Mouse (Mus musculus) urinary bladder, adult 18-20 months (tissue): ENCODE measurements around the gene Slc22a28.
"Not testable (repeated sequence)": the region's sequence is repeated elsewhere in the genome, so short reads cannot be mapped to it uniquely, and the experiment has no call there.

ENCODE experiments used
- DNase-seq, 2 experiments: peaks; one replicate each; pipeline ENCODE4 v3.0.0; 2022; ENCODE audit warnings: low spot score in 2 of 2, mixed read lengths in 2 of 2

Gene Slc22a28

GRCm38 (mm10) chr19:8131881-8132280, at the start of gene Slc22a28:
Gene Slc22a28, minus strand, starts transcription at chr19:8131982.
- DNase-seq, result not testable (repeated sequence)

DNA sequence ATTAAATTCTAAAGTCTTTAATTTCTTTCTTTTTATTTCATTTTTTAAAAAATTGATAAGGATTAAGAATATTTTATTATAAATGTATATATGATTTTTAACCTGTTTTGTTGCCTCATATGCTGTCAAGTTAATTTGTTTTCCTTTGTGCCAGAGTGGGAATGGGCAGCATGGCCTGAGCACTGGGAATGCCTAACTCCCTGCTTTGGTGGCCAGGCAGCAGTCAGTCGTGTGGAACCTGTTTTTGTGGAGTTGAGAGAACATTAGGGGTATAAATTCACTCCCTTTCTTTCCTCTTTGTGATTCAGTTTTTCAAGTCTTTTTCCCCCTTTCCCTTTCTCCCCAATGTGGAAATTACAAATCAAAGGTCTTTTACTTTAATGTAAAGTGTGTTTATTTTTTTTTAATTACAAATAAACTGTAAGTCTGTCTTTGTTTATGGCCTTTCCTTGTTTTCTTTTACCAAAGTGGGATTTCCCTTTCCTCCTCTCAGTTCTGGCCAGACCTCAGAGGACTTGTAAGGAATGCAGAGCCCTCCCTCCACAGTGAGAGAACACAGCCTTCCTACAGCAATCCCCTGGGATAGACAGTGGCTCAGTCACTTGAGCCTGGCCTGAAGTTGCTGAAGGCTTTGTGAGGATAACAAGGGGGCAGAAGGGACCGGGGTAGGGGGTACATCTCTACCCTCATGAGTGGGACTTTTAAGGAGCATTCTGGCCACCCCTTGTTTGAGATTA, 17.2 kb upstream of the Slc22a28 start:
- DNase-seq, result no peak

DNA sequence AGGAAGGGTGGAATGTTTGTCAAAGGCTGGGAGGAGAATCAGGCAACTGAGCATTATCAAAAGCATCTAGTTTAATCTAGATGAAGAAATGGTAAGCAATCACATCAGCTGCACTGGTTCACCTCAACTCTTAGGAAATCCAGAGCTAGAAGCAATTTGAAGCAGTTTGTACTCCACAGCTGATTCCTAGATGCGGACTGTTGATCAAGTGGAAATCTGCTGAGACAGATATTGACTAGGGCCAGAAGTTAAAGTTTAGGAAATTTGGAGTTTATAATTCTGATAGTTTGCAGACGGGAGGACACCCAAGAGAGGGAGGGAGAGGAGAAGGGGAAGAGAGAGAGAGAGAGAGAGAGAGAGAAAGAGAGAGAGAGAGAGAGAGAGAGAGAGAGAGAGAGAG, 10.9 kb upstream of the Slc22a28 start:
- DNase-seq, result not testable (repeated sequence)

- not testable (repeated sequence) for DNase-seq
Observed at GRCm38 (mm10) chr19:8134127-8134841, 2.5 kb upstream of the Slc22a28 start.

- DNase-seq, result no peak
Observed at GRCm38 (mm10) chr19:8019904-8020349, 111.9 kb downstream of the Slc22a28 start.

DNA sequence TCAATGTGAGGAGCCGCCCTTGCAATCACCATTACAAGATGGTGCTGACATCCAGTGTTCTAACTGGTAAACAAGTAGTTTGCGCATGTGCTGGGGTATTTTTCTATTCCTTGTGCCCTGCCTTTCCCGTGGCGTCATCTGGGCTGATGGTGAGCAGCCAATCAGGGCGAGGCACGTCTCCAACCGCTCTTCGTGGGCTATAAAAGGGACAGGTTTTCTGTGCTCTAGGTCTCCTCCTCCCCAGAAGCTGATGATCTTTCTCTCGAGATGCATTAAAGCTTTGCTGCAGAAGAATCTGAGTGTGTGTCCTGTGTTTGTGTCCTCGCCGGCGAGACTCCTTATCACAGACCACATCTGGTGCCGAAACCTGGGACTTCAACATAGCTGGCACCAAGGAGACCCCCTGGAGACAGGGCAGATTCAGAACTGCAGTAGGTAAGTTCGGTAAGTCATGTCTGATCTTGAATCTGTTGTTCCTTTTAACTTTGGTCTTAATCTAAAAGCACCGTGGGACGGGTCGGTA, 112.4 kb downstream of the Slc22a28 start:
- DNase-seq, result not testable (repeated sequence)

- DNase-seq, result not testable (repeated sequence)
Observed at GRCm38 (mm10) chr19:8018535-8018934, 113.2 kb downstream of the Slc22a28 start.
